Mouse (Mus musculus) heart, postnatal 0 days (tissue): ENCODE data around the gene Gpatch1. TPM values are rescaled to one million over a fixed set of nuclear protein-coding genes. Genes with fewer than 3 reads are reported as not detected.

Experiments
- ATAC-seq: fragments of 200-750 bp; cut with Nextera tagmentation; 2 replicates; pipeline ENCODE4 v1.8.0; 2017; ENCODE audit warnings: low read depth, moderate number of reproducible peaks, moderate library complexity; ENCODE audit not compliant: insufficient read depth
- DNase-seq: peaks from one replicate; pipeline ENCODE4 v3.0.0-alpha.2; 2016; ENCODE audit warnings: low spot score
- H3K27ac ChIP-seq: fragments of 300-500 bp; sonication (generic); 2 replicates; pipeline ENCODE4 v1.5.1; 2014; ENCODE audit warnings: low read depth, mild to moderate bottlenecking
- H3K27me3 ChIP-seq: fragments of 300-500 bp; sonication (generic); 2 replicates; pipeline ENCODE4 v1.6.1; 2014; ENCODE audit warnings: low read length, mixed read lengths; ENCODE audit not compliant: control insufficient read depth, insufficient read depth
- H3K36me3 ChIP-seq: fragments of 300-500 bp; sonication (generic); replicated peaks from 2 replicates; pipeline ENCODE4 v1.6.1; 2014; ENCODE audit warnings: low read length, mixed read lengths; ENCODE audit not compliant: control insufficient read depth, insufficient read depth
- H3K4me1 ChIP-seq: fragments of 300-500 bp; sonication (generic); 2 replicates; pipeline ENCODE4 v1.6.1; 2014; ENCODE audit warnings: antibody characterized with exemption; ENCODE audit not compliant: control insufficient read depth, insufficient read depth
- H3K4me2 ChIP-seq: fragments of 300-500 bp; sonication (generic); 2 replicates; pipeline ENCODE4 v1.6.1; 2014; ENCODE audit warnings: low read depth, mild to moderate bottlenecking, low read length, moderate library complexity
- H3K4me3 ChIP-seq: fragments of 300-500 bp; sonication (generic); 2 replicates; pipeline ENCODE4 v1.5.1; 2014; ENCODE audit warnings: low read depth, low read length
- H3K9ac ChIP-seq: fragments of 300-500 bp; sonication (generic); replicated peaks from 2 replicates; pipeline ENCODE4 v1.6.1; 2014; ENCODE audit warnings: low read depth, low read length, mixed read lengths
- H3K9me3 ChIP-seq: fragments of 300-500 bp; sonication (generic); replicated peaks from 2 replicates; pipeline ENCODE4 v1.6.1; 2016; ENCODE audit warnings: low read length; ENCODE audit not compliant: control insufficient read depth
- CTCF ChIP-seq: IDR thresholded peaks from 2 replicates; pipeline ENCODE4 v1.5.1; 2016; ENCODE audit warnings: antibody characterized with exemption, control low read depth, low read depth
- EP300 ChIP-seq: IDR thresholded peaks from 2 replicates; pipeline ENCODE4 v1.6.1; 2016; ENCODE audit warnings: antibody characterized with exemption, low read depth
- WGBS: fragments of 180-500 bp; shearing (Covaris S2); extraction: QIAGEN DNeasy Blood & Tissue Kit; methylation state at CpG from one replicate; pipeline ENCODE4 v1.1.7; 2014; 5-methylcytosine and 5-hydroxymethylcytosine counted together
- polyA plus RNA-seq: library from polyadenylated mRNA; unstranded; fragments of >200 nt; fragmentation: Nextera tagmentation; extraction: Ambion mirVana; gene quantifications from 2 replicates; pipeline ENCODE4 v1.2.1, GENCODE M21; 2015
- total RNA-seq: library from RNA; depleted of rRNA; stranded (reverse); fragments of >200 nt; gene quantifications from 2 replicates; pipeline ENCODE4 v1.2.3, GENCODE M21; 2014; ENCODE audit warnings: low replicate concordance; rRNA removed

Gpatch1 gene
- total and polyA plus RNA-seq, 2 experiments from 2014 or later, result 2.1 to 9.5 TPM

- WGBS, result 18% methylated on average over 9 of the region's 9 CpGs
- ATAC-seq (peak; percentile 62), DNase-seq (peak; percentile 79)
- Histone ChIP-seq H3K27ac (peak overlapping the region; percentile 40; the same call in 1 of the 2 replicates), H3K4me3 (peak overlapping the region; percentile 79), H3K27me3 (no peaks in the 10 kb centered on the region), H3K9ac (no peak overlapping the region; the same call in 1 of the 2 replicates), H3K9me3 (no peaks in the 10 kb centered on the region; the same call in 1 of the 2 replicates), H3K4me2 (peak overlapping the region; percentile 58), H3K4me1 (no peaks in the 10 kb centered on the region), H3K36me3 (no peaks in the 10 kb centered on the region)
- TF ChIP-seq CTCF, result no peak
- TF ChIP-seq EP300, result no peak
Observed at GRCm38 (mm10) chr7:35235308-35235707, 82.9 kb downstream of the Gpatch1 start.

GRCm38 (mm10) chr7:35234361-35235245 lies 83.6 kb downstream of the Gpatch1 start:
- H3K4me2 ChIP-seq, result peak overlapping the region; percentile 58
- TF ChIP-seq CTCF (no peak), EP300 (no peak)
- WGBS, result under 1% methylated on average over 45 of the region's 45 CpGs

GRCm38 (mm10) chr7:35233861-35234260 lies 84.4 kb downstream of the Gpatch1 start:
- no peak overlapping the region for H3K9ac ChIP-seq
- no peak overlapping the region for H3K27ac ChIP-seq
- TF ChIP-seq EP300, result no peak
- TF ChIP-seq CTCF, result no peak
- no peak for DNase-seq
- H3K9me3 ChIP-seq, result no peaks in the 10 kb centered on the region; the same call in 1 of the 2 replicates
- H3K4me2 ChIP-seq, result peak overlapping the region; percentile 58
- H3K27me3 ChIP-seq, result 0 out of 2 replicates have a peak, but pooled peaks cover 3% of the 10 kb centered on the region
- H3K4me1 ChIP-seq, result no peaks in the 10 kb centered on the region
- no peaks in the 10 kb centered on the region for H3K36me3 ChIP-seq
- peak overlapping the region; percentile 79 for H3K4me3 ChIP-seq
- 60% methylated on average over 12 of the region's 12 CpGs for WGBS
- no peak for ATAC-seq

More at GRCm38 (mm10) chr7:35234361-35235245, 83.6 kb downstream of the Gpatch1 start:
- DNase-seq (peak; percentile 96), ATAC-seq (peak; percentile 96)
- no peaks in the 10 kb centered on the region for H3K4me1 ChIP-seq
- H3K4me3 ChIP-seq, result peak overlapping the region; percentile 79
- no peaks in the 10 kb centered on the region; the same call in 1 of the 2 replicates for H3K9me3 ChIP-seq
- H3K27me3 ChIP-seq, result no peaks in the 10 kb centered on the region
- peak overlapping the region; percentile 93 for H3K27ac ChIP-seq
- peak overlapping the region; percentile 61; the same call in 1 of the 2 replicates for H3K9ac ChIP-seq
- no peaks in the 10 kb centered on the region for H3K36me3 ChIP-seq

GRCm38 (mm10) chr7:35232796-35233455 lies 85.3 kb downstream of the Gpatch1 start:
- 0 out of 2 replicates have a peak, but pooled peaks cover 3% of the 10 kb centered on the region for H3K27me3 ChIP-seq
- no peak overlapping the region for H3K27ac ChIP-seq
- DNase-seq, result no peak
- no peak for ATAC-seq
- H3K4me2 ChIP-seq, result no peak overlapping the region
- TF ChIP-seq CTCF (no peak), EP300 (no peak)
- no peak overlapping the region for H3K4me3 ChIP-seq
- WGBS, result 42% methylated on average over 13 of the region's 13 CpGs
- H3K4me1 ChIP-seq, result no peaks in the 10 kb centered on the region
- H3K9ac ChIP-seq, result no peak overlapping the region
- no peaks in the 10 kb centered on the region for H3K36me3 ChIP-seq
- H3K9me3 ChIP-seq, result no peaks in the 10 kb centered on the region; the same call in 1 of the 2 replicates

- H3K4me3 ChIP-seq, result no peak overlapping the region
- no peaks in the 10 kb centered on the region; the same call in 1 of the 2 replicates for H3K9me3 ChIP-seq
- no peaks in the 10 kb centered on the region for H3K4me1 ChIP-seq
- H3K36me3 ChIP-seq, result no peaks in the 10 kb centered on the region
- H3K9ac ChIP-seq, result no peak overlapping the region
- 0 out of 2 replicates have a peak, but pooled peaks have one; percentile 11 for TF ChIP-seq CTCF
- no peak for TF ChIP-seq EP300
- DNase-seq (no peak), ATAC-seq (no peak)
- WGBS, result 65% methylated on average over 3 of the region's 3 CpGs
- H3K27ac ChIP-seq, result no peak overlapping the region
- H3K27me3 ChIP-seq, result 0 out of 2 replicates have a peak, but pooled peaks cover 3% of the 10 kb centered on the region
- H3K4me2 ChIP-seq, result no peak overlapping the region
Observed at GRCm38 (mm10) chr7:35230333-35230732, 87.9 kb downstream of the Gpatch1 start.

Other genes starting within 250 kb of the Gpatch1 start
- 3.5 and 6.3 TPM in 2 replicates for gene Cebpa, start 199.1 kb downstream of the Gpatch1 start, total RNA-seq
- gene Cebpa, start 199.1 kb downstream of the Gpatch1 start, polyA plus RNA-seq, result 0.20 and 0.48 TPM in 2 replicates
- gene Slc7a10, start 132.1 kb downstream of the Gpatch1 start, total RNA-seq, result 0.11 TPM in 1 of 2 replicates, not detected in the other
- gene Slc7a10, start 132.1 kb downstream of the Gpatch1 start, polyA plus RNA-seq, result 0.15 and 1.1 TPM in 2 replicates
- 3.3 and 3.5 TPM in 2 replicates for gene Lrp3, start 102.9 kb downstream of the Gpatch1 start, total RNA-seq
- 1.3 and 1.4 TPM in 2 replicates for gene Lrp3, start 102.9 kb downstream of the Gpatch1 start, polyA plus RNA-seq
- 4.8 and 6.1 TPM in 2 replicates for gene Rhpn2, start 15.7 kb upstream of the Gpatch1 start, total RNA-seq
- 4.0 and 4.3 TPM in 2 replicates for gene Rhpn2, start 15.7 kb upstream of the Gpatch1 start, polyA plus RNA-seq
- gene Faap24, start 78.4 kb upstream of the Gpatch1 start, total RNA-seq, result 1.7 and 10.3 TPM in 2 replicates
- gene Faap24, start 78.4 kb upstream of the Gpatch1 start, polyA plus RNA-seq, result 8.2 and 8.7 TPM in 2 replicates
- 8.6 and 34.4 TPM in 2 replicates for gene Cep89, start 78.6 kb upstream of the Gpatch1 start, total RNA-seq
- gene Cep89, start 78.6 kb upstream of the Gpatch1 start, polyA plus RNA-seq, result 21.6 and 22.7 TPM in 2 replicates
- gene Slc7a9, start 130.4 kb upstream of the Gpatch1 start, total RNA-seq, result 0.27 TPM in 1 of 2 replicates, not detected in the other
- 0.20 and 0.22 TPM in 2 replicates for gene Slc7a9, start 130.4 kb upstream of the Gpatch1 start, polyA plus RNA-seq
- not detected in 2 replicates for gene Tdrd12, start 219.3 kb upstream of the Gpatch1 start, total RNA-seq
- gene Tdrd12, start 219.3 kb upstream of the Gpatch1 start, polyA plus RNA-seq, result 1.4 and 1.5 TPM in 2 replicates
- gene Nudt19, start 237.9 kb upstream of the Gpatch1 start, total RNA-seq, result 75.2 and 76.6 TPM in 2 replicates
- gene Nudt19, start 237.9 kb upstream of the Gpatch1 start, polyA plus RNA-seq, result 133 and 136 TPM in 2 replicates